Comparison of ENCODE assay signal across 12 mouse cellular contexts in genomic region chr4:138553516-138553933, GRCm38 (mm10).
DNase-seq lines count a peak whose midpoint lies in the region; ATAC-seq lines count a peak whose summit lies in the region.
"Had no signal": no experiment of that assay in that cellular context is flagged by ENCODE, and none has a peak within 500 bp of the region (broad histone marks: within the 10 kb centered on the region; RNA-seq: fewer than 3 reads in every experiment).

No protein-coding gene starts in this region.

- ATAC-seq in frontal cortex, adult (ENCODE audit: low TSS enrichment) = peak; percentile 47; the same call in 1 of the 2 replicates
- ATAC-seq: activated CD4-positive, CD25-positive, alpha-beta regulatory T cell, adult 4 months had no signal

- no peak for DNase-seq in frontal cortex, postnatal 14 days (ENCODE audit: low spot score in 2 of 2)
- DNase-seq in right cerebral cortex, postnatal 10 days (ENCODE audit: low spot score in 2 of 2) = peak; percentile 56 to 71
- DNase-seq in right cerebral cortex, postnatal 25 days = no peak
- DNase-seq in left cerebral cortex, adult 18-20 months (ENCODE audit: low spot score in 2 of 2) = peak; percentile 71 to 73
- DNase-seq in c-Kit-positive CD71-positive TER-119-positive erythroid progenitor cells, embryonic 14.5 days (ENCODE audit: low spot score) = no peak
- no peak for DNase-seq in frontal cortex, postnatal 25 days (ENCODE audit: low spot score in 2 of 2)
- DNase-seq in thymus, postnatal 14 days = no peak
- DNase-seq: B cell, adult 2 months; cerebellum, postnatal 14 days; gastrocnemius, adult 2 months had no signal

Comparison
In these comparisons a context has a peak if more than half of its experiments do, and no peak if none do; other contexts are left out.
1. DNase-seq: peak in right cerebral cortex, postnatal 10 days (2 of 2) and left cerebral cortex, adult 18-20 months (2 of 2); none in frontal cortex, postnatal 14 days (0 of 2), right cerebral cortex, postnatal 25 days (single experiment), c-Kit-positive CD71-positive TER-119-positive erythroid progenitor cells, embryonic 14.5 days (single experiment), frontal cortex, postnatal 25 days (0 of 2) and thymus, postnatal 14 days (single experiment).